Mouse (Mus musculus): ENCODE results near the gene Mc1r. TPM values are rescaled to one million over a fixed set of nuclear protein-coding genes. Genes with fewer than 3 reads are reported as not detected.

Gene Mc1r
- polyA plus RNA-seq, 1 experiment from 2014 or later, result 0.47 TPM

GRCm38 (mm10) chr8:123454559-123454958, 47.7 kb downstream of the Mc1r start:
- Histone ChIP-seq H3K4me1 (no peaks in the 10 kb centered on the region), H3K36me3 (peaks cover 74% of the 10 kb centered on the region), H3K27ac (replicated peaks) (no peak overlapping the region), H3K4me3 (replicated peaks) (no peak overlapping the region), H3K27me3 (no peaks in the 10 kb centered on the region), H3K9ac (no peak overlapping the region), H3K4me2 (replicated peaks) (no peak overlapping the region), H3K9me3 (replicated peaks) (no peaks in the 10 kb centered on the region)
- 89% methylated on average over 6 of the region's 6 CpGs for WGBS
- no peak for ATAC-seq (ENCODE audit: insufficient number of reproducible peaks, low FRiP score, low TSS enrichment, low read depth)

Other genes starting within 250 kb of the Mc1r start
- gene Sult5a1, start 248.8 kb upstream of the Mc1r start, polyA plus RNA-seq (2015; fragmentation: Nextera tagmentation; extraction: Ambion mirVana), result 47.8 and 50.7 TPM in 2 replicates
- 14.3 and 18.6 TPM in 2 replicates for gene Dpep1, start 220.9 kb upstream of the Mc1r start, polyA plus RNA-seq (2015; fragmentation: Nextera tagmentation; extraction: Ambion mirVana)
- gene Chmp1a, start 194.3 kb upstream of the Mc1r start, polyA plus RNA-seq (2015; fragmentation: Nextera tagmentation; extraction: Ambion mirVana), result 165 TPM in 2 replicates
- 6.9 and 9.8 TPM in 2 replicates for gene Spata33, start 194.3 kb upstream of the Mc1r start, polyA plus RNA-seq (2015; fragmentation: Nextera tagmentation; extraction: Ambion mirVana)
- 36.2 and 38.3 TPM in 2 replicates for gene Cdk10, start 182.3 kb upstream of the Mc1r start, polyA plus RNA-seq (2015; fragmentation: Nextera tagmentation; extraction: Ambion mirVana)
- 5.7 and 6.8 TPM in 2 replicates for gene Spata2l, start 170.9 kb upstream of the Mc1r start, polyA plus RNA-seq (2015; fragmentation: Nextera tagmentation; extraction: Ambion mirVana)
- 26.3 and 28.7 TPM in 2 replicates for gene Zfp276, start 152.9 kb upstream of the Mc1r start, polyA plus RNA-seq (2015; fragmentation: Nextera tagmentation; extraction: Ambion mirVana)
- gene Vps9d1, start 152.8 kb upstream of the Mc1r start, polyA plus RNA-seq (2015; fragmentation: Nextera tagmentation; extraction: Ambion mirVana), result 28.0 and 31.4 TPM in 2 replicates
- gene Fanca, start 88.5 kb upstream of the Mc1r start, polyA plus RNA-seq (2015; fragmentation: Nextera tagmentation; extraction: Ambion mirVana), result 21.0 and 25.4 TPM in 2 replicates
- gene Spire2, start 74.4 kb upstream of the Mc1r start, polyA plus RNA-seq (2015; fragmentation: Nextera tagmentation; extraction: Ambion mirVana), result 2.5 and 3.4 TPM in 2 replicates
- 174 and 176 TPM in 2 replicates for gene Tcf25, start 33.4 kb upstream of the Mc1r start, polyA plus RNA-seq (2015; fragmentation: Nextera tagmentation; extraction: Ambion mirVana)
- gene Tubb3, start 4.3 kb downstream of the Mc1r start, polyA plus RNA-seq (2015; fragmentation: Nextera tagmentation; extraction: Ambion mirVana), result 43.1 and 48.1 TPM in 2 replicates
- gene Def8, start 16.4 kb downstream of the Mc1r start, polyA plus RNA-seq (2015; fragmentation: Nextera tagmentation; extraction: Ambion mirVana), result 40.4 and 40.5 TPM in 2 replicates
- gene Afg3l1, start 70.8 kb downstream of the Mc1r start, polyA plus RNA-seq (2015; fragmentation: Nextera tagmentation; extraction: Ambion mirVana), result 50.5 and 55.8 TPM in 2 replicates
- 10.0 and 11.2 TPM in 2 replicates for gene Dbndd1, start 108.4 kb downstream of the Mc1r start, polyA plus RNA-seq (2015; fragmentation: Nextera tagmentation; extraction: Ambion mirVana)
- gene Gas8, start 111.7 kb downstream of the Mc1r start, polyA plus RNA-seq (2015; fragmentation: Nextera tagmentation; extraction: Ambion mirVana), result 33.8 and 36.7 TPM in 2 replicates
- 9.0 and 10.3 TPM in 2 replicates for gene Rhou, start 246.8 kb downstream of the Mc1r start, polyA plus RNA-seq (2015; fragmentation: Nextera tagmentation; extraction: Ambion mirVana)